Mouse (Mus musculus) liver, adult 2 months (tissue): ENCODE data around the gene Tmprss3. TPM values are rescaled to one million over a fixed set of nuclear protein-coding genes. Genes with fewer than 3 reads are reported as not detected.

Experiments used
- DNase-seq: peaks from one replicate; pipeline ENCODE4 v3.0.0-alpha.2; 2011; ENCODE audit warnings: low read depth, low spot score; ENCODE audit errors: extremely low read depth
- H3K27ac ChIP-seq: fragments of 200-500 bp; replicated peaks from 2 replicates; pipeline ENCODE4 v1.5.1; 2012; ENCODE audit warnings: low read depth, mild to moderate bottlenecking, control low read depth, inconsistent platforms, low read length; ENCODE audit not compliant: insufficient read depth
- H3K27me3 ChIP-seq: fragments of 200-500 bp; 2 replicates; pipeline ENCODE4 v1.6.1; 2012; ENCODE audit warnings: mild to moderate bottlenecking, moderate library complexity, low read length, inconsistent platforms; ENCODE audit not compliant: control insufficient read depth, insufficient read depth
- H3K36me3 ChIP-seq: fragments of 200-500 bp; 2 replicates; pipeline ENCODE4 v1.6.1; 2012; ENCODE audit warnings: low read length, inconsistent platforms; ENCODE audit not compliant: control insufficient read depth, insufficient read depth
- H3K4me1 ChIP-seq: fragments of 200-500 bp; 2 replicates; pipeline ENCODE4 v1.6.1; 2011; ENCODE audit warnings: low read length; ENCODE audit not compliant: control insufficient read depth, insufficient read depth
- H3K4me3 ChIP-seq: fragments of 200-500 bp; 2 replicates; pipeline ENCODE4 v1.5.1; 2011; ENCODE audit warnings: low read depth, mild to moderate bottlenecking, control low read depth, low read length, moderate library complexity; ENCODE audit not compliant: insufficient read depth
- H3K79me2 ChIP-seq: fragments of 200-500 bp; 2 replicates; pipeline ENCODE4 v1.6.1; 2012; ENCODE audit warnings: inconsistent platforms, mild to moderate bottlenecking, low read length, moderate library complexity; ENCODE audit not compliant: control insufficient read depth, insufficient read depth
- H3K9ac ChIP-seq: fragments of 200-500 bp; 2 replicates; pipeline ENCODE4 v1.6.1; 2012; ENCODE audit warnings: low read depth, mild to moderate bottlenecking, control low read depth, inconsistent platforms, low read length
- CTCF ChIP-seq: fragments of 200-500 bp; IDR thresholded peaks from 2 replicates; pipeline ENCODE4 v1.5.1; 2011; ENCODE audit warnings: low read depth, low read length, control low read depth
- POLR2A ChIP-seq: fragments of 200-500 bp; IDR thresholded peaks from 2 replicates; pipeline ENCODE4 v1.6.1; 2011; ENCODE audit warnings: low read length, control low read depth; ENCODE audit not compliant: insufficient read depth; ENCODE audit errors: extremely low read depth
- WGBS: fragments of 180-500 bp; shearing (Covaris S2); methylation state at CpG from one replicate; pipeline ENCODE4 v1.1.7; 2018; 5-methylcytosine and 5-hydroxymethylcytosine counted together
- polyA plus RNA-seq: library from polyadenylated mRNA; depleted of rRNA; stranded (reverse); fragments of >200 nt; gene quantifications from 2 replicates; pipeline ENCODE4 v1.2.3, GENCODE M21; 2012
- total RNA-seq: library from RNA; depleted of rRNA; stranded (reverse); fragments of >200 nt; gene quantifications from 2 replicates; pipeline ENCODE4 v1.2.3, GENCODE M21; 2014

Gene Tmprss3
- total and polyA plus RNA-seq, 2 experiments, result not detected

DNA sequence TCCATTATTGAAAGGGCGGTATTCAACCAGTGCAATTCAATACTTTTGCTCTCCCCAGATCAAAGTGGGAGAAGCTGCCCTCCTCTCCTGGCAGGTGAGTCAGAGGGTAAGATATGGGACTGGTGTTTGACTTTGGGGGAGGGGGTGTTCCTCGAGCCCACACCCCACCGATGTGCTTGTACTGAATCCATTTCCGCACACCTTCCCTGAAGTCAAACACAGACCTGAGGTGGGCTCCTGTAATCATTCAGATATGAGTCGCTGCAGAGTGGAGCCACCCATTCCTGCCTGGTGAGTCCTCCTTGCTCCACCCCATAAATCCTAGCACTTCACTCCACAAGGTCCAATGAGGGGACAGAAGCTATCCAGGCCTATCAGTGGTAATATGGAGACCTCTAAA lies 29.0 kb downstream of the Tmprss3 start:
- TF ChIP-seq POLR2A (no peak), CTCF (no peak)
- no peak for DNase-seq
- Histone ChIP-seq H3K36me3 (no peaks in the 10 kb centered on the region), H3K4me3 (no peak overlapping the region), H3K79me2 (no peaks in the 10 kb centered on the region), H3K4me1 (no peaks in the 10 kb centered on the region), H3K9ac (no peak overlapping the region), H3K27me3 (no peaks in the 10 kb centered on the region), H3K27ac (no peak overlapping the region)
- WGBS, result 64% methylated on average over 5 of the region's 5 CpGs

GRCm38 (mm10) chr17:31165127-31165526 lies 33.6 kb downstream of the Tmprss3 start, which contains the start of gene Tff1:
Tff1 (minus strand) TSS chr17:31165277.
- WGBS, result 81% methylated on average over 6 of the region's 6 CpGs
- no peak within 1 kb of the TSS for H3K4me3 ChIP-seq
- no peaks in the 10 kb centered on the region; the same call in 1 of the 2 replicates for H3K36me3 ChIP-seq
- DNase-seq, result no peak
- no peaks in the 10 kb centered on the region for H3K27me3 ChIP-seq
- no peaks in the 10 kb centered on the region for H3K4me1 ChIP-seq
- H3K79me2 ChIP-seq, result no peaks in the 10 kb centered on the region
- TF ChIP-seq POLR2A (no peak), CTCF (no peak)
- no peak within 1 kb of the TSS for H3K9ac ChIP-seq
- H3K27ac ChIP-seq, result no peak within 1 kb of the TSS

GRCm38 (mm10) chr17:31163821-31164220 lies 35.0 kb downstream of the Tmprss3 start:
- no peak overlapping the region for H3K27ac ChIP-seq
- H3K4me1 ChIP-seq, result no peaks in the 10 kb centered on the region
- H3K9ac ChIP-seq, result no peak overlapping the region
- TF ChIP-seq CTCF (no peak), POLR2A (no peak)
- H3K36me3 ChIP-seq, result no peaks in the 10 kb centered on the region; the same call in 1 of the 2 replicates
- H3K4me3 ChIP-seq, result no peak overlapping the region
- DNase-seq, result no peak
- H3K27me3 ChIP-seq, result no peaks in the 10 kb centered on the region
- WGBS, result 77% methylated on average over 2 of the region's 2 CpGs
- no peaks in the 10 kb centered on the region for H3K79me2 ChIP-seq

DNA sequence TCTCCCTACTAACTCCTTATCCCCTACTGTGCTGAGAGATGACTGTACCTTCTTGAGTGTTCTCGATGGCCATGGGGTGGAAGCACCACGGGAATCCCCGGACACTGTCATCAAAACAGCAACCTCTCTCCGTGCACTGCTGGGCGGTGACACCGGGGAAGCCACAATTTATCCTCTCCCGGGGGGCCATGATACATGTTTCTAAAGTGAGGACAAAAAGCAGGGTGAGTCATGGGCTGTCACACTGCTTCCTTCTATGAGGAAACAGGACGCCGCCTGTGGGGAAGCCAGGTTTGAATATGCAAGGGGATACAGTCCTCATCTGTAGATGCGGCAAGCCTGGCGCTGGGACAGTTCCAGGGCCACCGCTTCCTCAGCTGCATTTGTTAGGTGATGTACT lies 36.2 kb downstream of the Tmprss3 start:
- H3K36me3 ChIP-seq, result no peaks in the 10 kb centered on the region; the same call in 1 of the 2 replicates
- H3K27me3 ChIP-seq, result no peaks in the 10 kb centered on the region
- DNase-seq, result no peak
- no peaks in the 10 kb centered on the region for H3K79me2 ChIP-seq
- H3K4me3 ChIP-seq, result no peak overlapping the region
- H3K4me1 ChIP-seq, result no peaks in the 10 kb centered on the region
- no peak overlapping the region for H3K27ac ChIP-seq
- H3K9ac ChIP-seq, result no peak overlapping the region
- WGBS, result 68% methylated on average over 12 of the region's 12 CpGs
- TF ChIP-seq POLR2A (no peak), CTCF (no peak)

- H3K79me2 ChIP-seq, result no peaks in the 10 kb centered on the region
- no peak for TF ChIP-seq CTCF
- TF ChIP-seq POLR2A, result no peak
- peaks cover 2% of the 10 kb centered on the region; the same call in 1 of the 2 replicates for H3K36me3 ChIP-seq
- H3K9ac ChIP-seq, result no peak overlapping the region
- no peaks in the 10 kb centered on the region for H3K4me1 ChIP-seq
- DNase-seq, result no peak
- no peak overlapping the region for H3K27ac ChIP-seq
- 94% methylated on average over 4 of the region's 4 CpGs for WGBS
- H3K4me3 ChIP-seq, result no peak overlapping the region
- H3K27me3 ChIP-seq, result no peaks in the 10 kb centered on the region
These were observed 38.5 kb downstream of the Tmprss3 start for GRCm38 (mm10) chr17:31160291-31160690.

GRCm38 (mm10) chr17:31157921-31158320 lies 40.9 kb downstream of the Tmprss3 start:
- H3K27ac ChIP-seq, result no peak overlapping the region
- H3K4me3 ChIP-seq, result no peak overlapping the region
- H3K9ac ChIP-seq, result no peak overlapping the region
- peaks cover 2% of the 10 kb centered on the region; the same call in 1 of the 2 replicates for H3K36me3 ChIP-seq
- DNase-seq, result no peak
- 90% methylated on average over 6 of the region's 6 CpGs for WGBS
- peaks cover 5% of the 10 kb centered on the region for H3K4me1 ChIP-seq
- H3K79me2 ChIP-seq, result no peaks in the 10 kb centered on the region
- TF ChIP-seq POLR2A (no peak), CTCF (no peak)
- H3K27me3 ChIP-seq, result no peaks in the 10 kb centered on the region
